Mouse (Mus musculus): ENCODE measurements around the gene Gm28043.

Gene Gm28043

GRCm38 (mm10) chr17:29680921-29681320 lies 66.2 kb downstream of the Gm28043 start:
- DNase-seq (ENCODE audit: low read depth) = no peak

DNA sequence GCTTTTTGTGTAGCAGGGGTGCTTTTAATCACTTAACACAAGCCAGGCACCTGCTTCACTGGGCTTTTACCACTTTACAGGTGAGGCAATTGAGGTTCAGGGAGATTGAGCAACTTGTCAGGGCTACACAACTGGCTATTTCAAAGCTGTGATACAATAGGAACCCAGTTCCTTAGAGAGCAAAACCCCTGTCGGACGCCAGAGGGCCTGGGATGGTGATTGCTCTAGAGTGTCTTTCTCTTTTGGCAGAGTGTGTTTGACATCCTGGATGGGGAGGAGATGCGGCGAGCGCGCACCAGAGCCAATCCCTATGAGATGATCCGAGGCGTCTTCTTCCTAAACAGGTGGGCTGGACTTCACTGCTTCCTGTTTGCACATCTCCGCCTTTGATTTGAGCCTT lies 67.0 kb downstream of the Gm28043 start:
- no peak for DNase-seq (ENCODE audit: low read depth)

- DNase-seq (ENCODE audit: low read depth) = no peak
These were observed 67.6 kb downstream of the Gm28043 start for GRCm38 (mm10) chr17:29682261-29682660.

- DNase-seq (ENCODE audit: low read depth) = peak; percentile 6
These were observed 68.5 kb downstream of the Gm28043 start for GRCm38 (mm10) chr17:29683127-29683526.

DNA sequence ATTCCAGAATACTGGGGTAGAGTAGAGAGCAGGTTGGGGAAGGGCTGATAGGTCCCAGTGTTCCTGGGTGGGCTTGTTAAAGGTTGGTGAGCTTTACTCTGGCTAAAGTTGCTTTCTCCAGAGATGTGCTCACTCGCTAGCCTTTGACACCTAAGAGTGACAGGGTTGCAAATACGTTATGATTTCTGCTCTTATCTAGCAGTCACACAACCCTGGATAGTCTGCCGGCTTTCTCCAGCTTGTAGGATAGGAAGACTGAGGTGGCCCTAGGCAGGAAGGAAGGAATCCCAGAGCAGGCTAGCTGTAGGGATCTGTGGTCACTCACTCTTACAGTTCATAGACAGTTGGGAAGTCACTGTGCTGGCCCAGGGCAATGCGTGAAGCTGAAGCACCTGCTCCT lies 69.6 kb downstream of the Gm28043 start:
- DNase-seq (ENCODE audit: low read depth) = no peak

GRCm38 (mm10) chr17:29686771-29687170 lies 72.1 kb downstream of the Gm28043 start:
- DNase-seq (ENCODE audit: low read depth) = no peak

- DNase-seq (ENCODE audit: low read depth) = no peak
These were observed 72.7 kb downstream of the Gm28043 start for GRCm38 (mm10) chr17:29687373-29687772.

- no peak for DNase-seq (ENCODE audit: low read depth)
These were observed 73.9 kb downstream of the Gm28043 start for GRCm38 (mm10) chr17:29688610-29689009.

DNA sequence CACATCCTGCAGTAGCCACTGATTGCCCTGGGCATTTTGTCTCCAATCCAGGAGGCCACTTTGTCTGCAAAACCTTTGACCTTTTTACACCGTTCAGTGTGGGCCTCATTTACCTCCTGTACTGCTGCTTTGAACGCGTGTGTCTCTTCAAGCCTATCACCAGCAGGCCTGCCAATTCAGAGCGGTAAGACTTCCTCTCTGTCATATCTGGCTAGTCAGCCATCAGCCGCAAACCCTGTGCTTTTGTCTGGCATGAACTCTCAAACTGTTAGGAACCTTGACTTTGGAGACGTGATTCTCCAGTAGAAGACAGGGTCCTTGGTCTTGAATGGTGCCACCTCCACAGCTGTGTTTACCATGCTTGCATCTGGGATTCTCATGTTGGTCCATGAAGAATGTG lies 75.6 kb downstream of the Gm28043 start:
- DNase-seq (ENCODE audit: low read depth) = no peak

GRCm38 (mm10) chr17:29692827-29693226 lies 78.2 kb downstream of the Gm28043 start:
- DNase-seq (ENCODE audit: low read depth) = no peak

GRCm38 (mm10) chr17:29693571-29693970 lies 78.9 kb downstream of the Gm28043 start:
- DNase-seq (ENCODE audit: low read depth) = no peak

GRCm38 (mm10) chr17:29694516-29694915 lies 79.8 kb downstream of the Gm28043 start:
- no peak for DNase-seq (ENCODE audit: low read depth)

- DNase-seq (ENCODE audit: low read depth) = no peak
These were observed 82.3 kb downstream of the Gm28043 start for GRCm38 (mm10) chr17:29696940-29697339.

DNA sequence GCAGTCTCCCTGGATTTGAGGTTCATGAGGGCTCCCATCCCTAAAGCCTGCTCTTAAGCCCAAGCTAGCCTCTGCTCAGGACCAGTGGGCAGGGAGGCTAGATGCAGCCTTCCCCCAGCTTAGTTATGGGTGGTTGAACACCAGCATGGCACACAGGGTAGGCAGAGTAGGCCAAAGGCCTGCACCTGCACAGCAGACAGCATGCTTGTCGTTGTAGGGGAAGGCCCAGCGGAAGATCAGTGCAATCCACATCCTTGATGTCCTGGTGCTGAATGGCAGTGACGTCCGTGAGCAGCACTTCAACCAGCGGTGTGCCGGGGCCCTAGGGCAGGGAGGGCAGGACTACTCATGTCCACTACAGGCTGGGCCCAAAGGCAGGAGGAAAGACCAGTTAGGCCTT lies 83.7 kb downstream of the Gm28043 start:
- no peak for DNase-seq (ENCODE audit: low read depth)

DNA sequence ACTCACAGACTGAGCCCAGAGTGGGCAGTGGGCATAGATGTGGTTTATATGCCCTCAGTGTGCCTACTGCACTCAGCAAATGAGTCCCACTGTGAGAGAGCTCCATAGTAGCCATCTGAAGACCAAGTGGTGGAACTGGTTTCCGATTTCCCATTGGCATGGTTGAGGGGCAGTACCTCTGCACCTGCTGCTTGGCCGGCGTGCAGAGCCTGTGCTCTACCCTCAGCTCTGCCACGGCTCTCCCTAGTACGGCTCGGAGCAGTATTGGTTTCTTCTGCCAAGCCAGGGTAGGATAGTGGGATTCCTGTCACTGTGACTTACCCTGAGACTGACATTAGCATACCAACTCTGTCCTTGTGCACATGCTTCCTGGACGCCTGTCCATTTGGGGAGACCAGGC lies 85.9 kb downstream of the Gm28043 start:
- DNase-seq (ENCODE audit: low read depth) = no peak

GRCm38 (mm10) chr17:29702938-29703710 lies 88.4 kb downstream of the Gm28043 start:
- no peak for DNase-seq (ENCODE audit: low read depth)

DNA sequence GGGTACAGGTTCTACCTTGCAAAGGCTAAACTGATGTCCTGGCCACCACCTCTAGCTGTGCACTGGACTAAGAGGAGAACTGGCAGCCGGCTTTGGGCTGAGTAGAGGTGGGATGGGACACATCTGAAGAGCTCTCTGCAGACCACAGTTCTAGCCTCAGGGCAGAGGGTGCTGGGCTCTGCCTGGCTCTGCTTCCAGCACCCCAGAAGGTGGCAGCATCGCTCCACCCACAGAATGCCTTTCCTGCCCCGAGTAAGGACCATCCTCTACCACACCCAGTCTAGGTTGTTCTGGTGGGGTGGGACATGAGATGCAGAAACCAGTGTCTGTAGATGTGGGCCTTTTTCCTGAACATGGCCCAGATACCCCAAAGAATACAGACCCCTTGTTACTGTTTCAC lies 90.1 kb downstream of the Gm28043 start:
- DNase-seq (ENCODE audit: low read depth) = no peak

DNA sequence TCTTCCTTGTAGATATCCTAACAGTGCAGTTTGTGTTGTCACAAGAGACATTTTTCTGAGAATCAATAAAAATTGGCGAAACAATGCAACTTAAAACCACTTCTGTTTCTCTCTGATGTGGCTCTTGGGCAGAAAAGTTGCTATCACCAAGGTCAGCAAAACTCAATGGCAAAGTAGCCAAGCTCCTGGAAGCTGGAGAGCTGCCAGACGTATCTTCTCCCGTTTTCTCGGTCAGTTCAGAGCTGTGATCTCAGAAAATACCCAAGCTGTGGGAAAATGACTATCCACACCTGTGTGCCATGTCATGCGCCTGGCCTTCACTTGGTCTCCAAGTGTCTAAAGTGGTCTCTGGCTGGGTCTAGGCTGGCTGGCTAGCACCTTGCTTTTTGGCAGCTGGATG lies 91.2 kb downstream of the Gm28043 start:
- DNase-seq (ENCODE audit: low read depth) = no peak

GRCm38 (mm10) chr17:29706981-29707545 lies 92.4 kb downstream of the Gm28043 start:
- no peak for DNase-seq (ENCODE audit: low read depth)

- DNase-seq (ENCODE audit: low read depth) = no peak
These were observed 94.1 kb downstream of the Gm28043 start for GRCm38 (mm10) chr17:29708783-29709182.

DNA sequence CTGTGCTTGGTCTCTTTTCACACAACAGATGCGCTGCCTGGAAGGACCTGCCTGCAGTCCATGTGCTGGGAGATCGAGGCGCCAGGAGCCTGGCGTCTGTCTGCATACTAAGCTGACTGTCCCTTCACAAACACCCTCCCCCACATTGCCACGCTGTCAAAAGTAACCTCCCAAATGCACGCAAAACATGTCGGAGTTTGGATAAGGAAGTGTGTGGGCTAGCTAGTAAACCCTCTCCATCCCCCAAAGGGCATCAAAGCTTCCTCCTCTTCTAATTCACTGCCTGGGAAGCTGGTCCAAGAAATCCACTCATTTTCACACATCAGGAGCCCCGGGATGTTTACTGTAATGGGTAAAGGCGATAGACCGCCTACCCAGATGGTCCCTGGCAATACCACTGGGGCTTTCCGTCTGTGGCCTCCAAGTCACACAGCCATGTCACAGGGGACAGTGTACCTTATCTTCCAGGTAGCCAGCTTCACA lies 95.9 kb downstream of the Gm28043 start:
- no peak for DNase-seq (ENCODE audit: low read depth)

GRCm38 (mm10) chr17:29711076-29711744 lies 96.5 kb downstream of the Gm28043 start:
- no peak for DNase-seq (ENCODE audit: low read depth)

- DNase-seq (ENCODE audit: low read depth) = no peak
These were observed 97.2 kb downstream of the Gm28043 start for GRCm38 (mm10) chr17:29711745-29712431.

Data from fibroblast of lung, adult 2 months (primary cell).